Mouse (Mus musculus) CD4-positive, CD25-positive, alpha-beta regulatory T cell, adult 9 weeks (primary cell): ENCODE results near the gene Otogl. TPM values are rescaled to one million over a fixed set of nuclear protein-coding genes. Genes with fewer than 3 reads are reported as not detected.

Experiments
- polyA plus RNA-seq: library from polyadenylated mRNA; unstranded; fragments of 100-300 nt; shearing (Covaris generic); gene quantifications from one replicate; pipeline ENCODE4 v1.2.1, GENCODE M21; 2017

Otogl gene
- polyA plus RNA-seq = not detected

DNA sequence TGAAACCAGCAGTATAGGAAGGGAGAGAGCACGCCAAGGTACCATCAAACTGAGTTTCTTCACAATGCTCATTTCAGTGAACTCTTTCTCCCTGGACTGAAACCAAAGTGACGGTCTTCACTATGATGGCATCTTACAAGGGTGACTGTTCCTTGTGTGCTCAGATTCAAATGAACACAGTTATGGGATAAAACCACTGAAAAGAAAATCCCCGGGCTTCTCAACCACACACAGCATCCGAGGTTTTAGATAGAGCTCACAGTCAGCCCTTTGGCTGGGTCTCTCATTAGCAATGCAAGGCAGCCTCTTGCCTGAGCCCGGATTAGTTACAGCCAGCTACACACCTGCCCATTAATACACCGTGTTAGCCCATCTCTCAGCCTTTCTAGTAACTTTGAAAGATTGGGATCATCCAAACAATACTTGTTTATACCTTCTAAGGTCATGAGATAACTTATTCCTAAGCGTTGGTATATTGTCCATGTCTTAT, at the start of gene Otogl:
TSS of gene Otogl (minus strand) at position 51 of the 490 bp plus-strand sequence.

GRCm38 (mm10) chr10:107719806-107720205, 192.1 kb downstream of the Otogl start, which contains the start of gene Ptprq:
Ptprq (minus strand) TSS chr10:107720051.

Other genes starting within 250 kb of the Otogl start
- gene Ptprq, start 192.1 kb downstream of the Otogl start, polyA plus RNA-seq = not detected